Mouse (Mus musculus) CH12.LX (cell line): ENCODE results near the gene Psg25. TPM values are rescaled to one million over a fixed set of nuclear protein-coding genes. Genes with fewer than 3 reads are reported as not detected.
"Not testable (repeated sequence)": the region's sequence is repeated elsewhere in the genome, so short reads cannot be mapped to it uniquely, and the experiment has no call there.

Experiments used
- DNase-seq: peaks from one replicate; pipeline ENCODE4 v3.0.0-alpha.2; 2013; ENCODE audit errors: extremely low read depth
- H3K27ac ChIP-seq: 2 replicates; pipeline ENCODE4 v1.5.1; 2012; ENCODE audit warnings: low read depth, mild to moderate bottlenecking, control low read depth, moderate library complexity; ENCODE audit not compliant: insufficient read depth
- H3K27me3 ChIP-seq: replicated peaks from 2 replicates; pipeline ENCODE3; 2012; ENCODE audit warnings: inconsistent platforms
- H3K36me3 ChIP-seq, 2 experiments: replicated peaks in 1 of 2; 2 replicates each; pipeline versions ENCODE3 to v1.6.1; 2012; ENCODE audit warnings: inconsistent platforms in 1 of 2, low read length in 1 of 2, mild to moderate bottlenecking in 1 of 2, mixed read lengths in 1 of 2, moderate library complexity in 1 of 2; ENCODE audit not compliant: control insufficient read depth in 1 of 2, insufficient read depth in 1 of 2
- H3K4me1 ChIP-seq, 2 experiments: 2 replicates each; pipeline ENCODE4 v1.6.1; 2012; ENCODE audit warnings: inconsistent platforms in 1 of 2, moderate library complexity in 1 of 2; ENCODE audit not compliant: insufficient read depth in 2 of 2, control insufficient read depth in 1 of 2
- H3K4me2 ChIP-seq: 2 replicates; pipeline ENCODE4 v1.6.1; 2012; ENCODE audit warnings: low read depth, mild to moderate bottlenecking, control low read depth; ENCODE audit not compliant: poor library complexity, insufficient read depth, severe bottlenecking
- H3K4me3 ChIP-seq, 3 experiments: fragments of 150-350 bp in 1 of 3; sonication (generic) in 1 of 3; replicated peaks in 1 of 3; 2 replicates each; pipeline versions ENCODE3 to v1.5.1; 2011 to 2012; ENCODE audit warnings: low read depth in 2 of 3, low read length in 2 of 3, mild to moderate bottlenecking in 2 of 3, moderate library complexity in 2 of 3, control low read depth in 1 of 3, improper control_type of control experiment in 1 of 3, inconsistent platforms in 1 of 3, mixed read lengths in 1 of 3; ENCODE audit not compliant: poor library complexity in 1 of 3
- H3K79me2 ChIP-seq: replicated peaks from 2 replicates; pipeline ENCODE4 v1.6.1; 2012; ENCODE audit warnings: mild to moderate bottlenecking, moderate library complexity; ENCODE audit not compliant: control insufficient read depth, poor library complexity, insufficient read depth, severe bottlenecking; ENCODE audit errors: extremely low read depth
- H3K9ac ChIP-seq: 2 replicates; pipeline ENCODE4 v1.6.1; 2012; ENCODE audit warnings: low read depth, mild to moderate bottlenecking, control low read depth, moderate library complexity; ENCODE audit not compliant: insufficient read depth
- H3K9me3 ChIP-seq: replicated peaks from 2 replicates; pipeline ENCODE3; 2012; ENCODE audit warnings: low read length, inconsistent platforms, mixed read lengths
- E2F4 ChIP-seq: IDR thresholded peaks from 2 replicates; pipeline ENCODE4 v1.6.1; 2011; ENCODE audit warnings: low read depth, low read length, improper control_type of control experiment; ENCODE audit not compliant: insufficient replicate concordance
- HCFC1 ChIP-seq: IDR thresholded peaks from 2 replicates; pipeline ENCODE4 v1.6.1; 2012; ENCODE audit warnings: low read depth, mild to moderate bottlenecking, inconsistent platforms, low read length, improper control_type of control experiment
- MAX ChIP-seq: IDR thresholded peaks from 2 replicates; pipeline ENCODE4 v1.6.1; 2011; ENCODE audit warnings: low read length, improper control_type of control experiment
- USF2 ChIP-seq: conservative IDR thresholded peaks from 2 replicates; pipeline ENCODE4 v1.6.1; 2011; ENCODE audit warnings: low read depth, low read length, improper control_type of control experiment
- dilution Hi-C: fragments of 300-500 bp; cut with MboI; formaldehyde crosslinking; loops from 2 replicates; pipeline ENCODE4 v1.14.3; 2020; ENCODE audit warnings: low sequenced_read_pairs; ENCODE audit not compliant: extremely low pct_unique_long_range_greater_than_20kb, extremely low pct_ligation_motif_present
- in situ Hi-C: fragments of 300-500 bp; cut with MboI; formaldehyde crosslinking; loops from 3 replicates; pipeline ENCODE4 v1.14.3; 2019; ENCODE audit warnings: low sequenced_read_pairs, low pct_ligation_motif_present, low pct_unique_long_range_greater_than_20kb, mixed read lengths
- polyA plus RNA-seq: library from polyadenylated mRNA; unstranded; fragments of >175 nt; gene quantifications from 2 replicates; pipeline ENCODE4 v1.2.1, GENCODE M21; 2012; ENCODE audit warnings: low read depth; ENCODE audit not compliant: insufficient read length
- total RNA-seq, 2 experiments: library from RNA; depleted of rRNA; stranded (reverse); fragments of 300-350 nt in 1 of 2; fragments of >200 nt in 1 of 2; gene quantifications; 2 replicates each; pipeline ENCODE4 v1.2.3; 2012 to 2014

Gene Psg25
- total and polyA plus RNA-seq, 3 experiments = not detected

GRCm38 (mm10) chr7:18559850-18560249 lies 27.8 kb upstream of the Psg25 start:
- H3K79me2 ChIP-seq = no peaks in the 10 kb centered on the region
- H3K4me1 ChIP-seq = no peaks in the 10 kb centered on the region
- TF ChIP-seq USF2 = no peak
- no peak overlapping the region for H3K9ac ChIP-seq
- H3K27me3 ChIP-seq = peaks cover 36% of the 10 kb centered on the region
- H3K9me3 ChIP-seq = no peaks in the 10 kb centered on the region
- H3K4me3 ChIP-seq = no peak overlapping the region
- H3K36me3 ChIP-seq = no peaks in the 10 kb centered on the region
- in situ Hi-C loops = no loop called here
- dilution Hi-C loops = no loop called here
- no peak for DNase-seq
- no peak overlapping the region for H3K4me2 ChIP-seq
- no peak overlapping the region for H3K27ac ChIP-seq

DNA sequence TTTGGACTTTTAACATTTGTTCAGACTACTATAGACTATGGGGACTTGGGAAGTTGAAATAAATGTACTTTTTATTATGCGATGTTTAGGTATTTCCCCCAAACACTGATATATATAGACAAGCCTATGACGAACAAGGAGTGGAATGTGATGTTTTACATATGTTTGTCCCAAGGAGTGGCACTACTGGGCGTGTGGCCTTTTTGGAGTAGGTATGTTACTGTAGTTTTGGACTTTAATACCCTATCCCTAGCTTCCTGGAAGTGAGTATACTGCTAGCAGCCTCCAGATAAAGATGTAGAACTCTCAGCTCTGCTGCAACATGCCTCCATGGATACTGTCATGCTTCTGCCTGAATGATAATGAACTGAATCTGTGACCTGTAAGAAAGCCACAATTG lies 23.7 kb upstream of the Psg25 start:
- H3K4me3 ChIP-seq, H3K4me2 ChIP-seq, in situ Hi-C loops, H3K4me1 ChIP-seq, H3K9me3 ChIP-seq, H3K79me2 ChIP-seq, DNase-seq, H3K36me3 ChIP-seq, dilution Hi-C loops, H3K9ac ChIP-seq, H3K27ac ChIP-seq: not testable (repeated sequence)
- H3K27me3 ChIP-seq = peaks cover 22% of the 10 kb centered on the region

DNA sequence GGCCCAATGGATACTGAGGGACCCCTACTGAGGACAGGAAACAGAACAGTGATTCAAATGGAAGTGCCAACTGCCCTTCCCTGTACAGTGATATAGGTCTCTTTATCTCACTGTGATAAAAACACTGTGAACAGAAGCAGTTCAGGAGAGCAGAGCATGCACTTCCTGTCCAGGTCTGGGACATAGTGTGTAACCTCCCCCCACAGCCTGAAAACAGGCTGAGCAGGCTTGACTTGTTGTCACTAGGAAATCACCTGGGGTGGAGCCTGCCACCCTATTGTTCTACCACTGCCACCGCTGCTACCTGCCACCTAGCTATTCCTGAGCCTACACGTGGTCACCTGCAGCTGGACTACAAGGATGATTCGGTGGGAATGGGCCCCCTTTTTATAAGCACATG lies 1.4 kb upstream of the Psg25 start:
- no peak overlapping the region for H3K9ac ChIP-seq
- no peaks in the 10 kb centered on the region for H3K4me1 ChIP-seq
- H3K9me3 ChIP-seq = no peaks in the 10 kb centered on the region
- DNase-seq = no peak
- H3K36me3 ChIP-seq = no peaks in the 10 kb centered on the region
- H3K4me3 ChIP-seq = no peak overlapping the region
- no peak overlapping the region for H3K27ac ChIP-seq
- TF ChIP-seq E2F4 = no peak
- H3K4me2 ChIP-seq = no peak overlapping the region
- H3K79me2 ChIP-seq = no peaks in the 10 kb centered on the region
- dilution Hi-C loops (no loop called here), in situ Hi-C loops (no loop called here)
- H3K27me3 ChIP-seq = peaks cover 15% of the 10 kb centered on the region

GRCm38 (mm10) chr7:18524668-18525067 lies 7.4 kb downstream of the Psg25 start:
- no peak for TF ChIP-seq MAX
- TF ChIP-seq HCFC1 = no peak
- no peaks in the 10 kb centered on the region for H3K9me3 ChIP-seq
- H3K27ac ChIP-seq = no peak overlapping the region
- no peak overlapping the region for H3K4me3 ChIP-seq
- H3K79me2 ChIP-seq = no peaks in the 10 kb centered on the region
- no peak for DNase-seq
- H3K4me1 ChIP-seq = no peaks in the 10 kb centered on the region
- H3K9ac ChIP-seq = no peak overlapping the region
- H3K4me2 ChIP-seq = no peak overlapping the region
- in situ Hi-C loops = no loop called here
- H3K27me3 ChIP-seq = peaks cover 21% of the 10 kb centered on the region
- dilution Hi-C loops = no loop called here
- H3K36me3 ChIP-seq = no peaks in the 10 kb centered on the region

GRCm38 (mm10) chr7:18512848-18513247 lies 19.2 kb downstream of the Psg25 start:
- in situ Hi-C loops, H3K4me3 ChIP-seq, H3K9me3 ChIP-seq, H3K27me3 ChIP-seq, H3K9ac ChIP-seq, H3K4me1 ChIP-seq, H3K79me2 ChIP-seq, H3K36me3 ChIP-seq, DNase-seq, dilution Hi-C loops, H3K4me2 ChIP-seq, H3K27ac ChIP-seq: not testable (repeated sequence)

DNA sequence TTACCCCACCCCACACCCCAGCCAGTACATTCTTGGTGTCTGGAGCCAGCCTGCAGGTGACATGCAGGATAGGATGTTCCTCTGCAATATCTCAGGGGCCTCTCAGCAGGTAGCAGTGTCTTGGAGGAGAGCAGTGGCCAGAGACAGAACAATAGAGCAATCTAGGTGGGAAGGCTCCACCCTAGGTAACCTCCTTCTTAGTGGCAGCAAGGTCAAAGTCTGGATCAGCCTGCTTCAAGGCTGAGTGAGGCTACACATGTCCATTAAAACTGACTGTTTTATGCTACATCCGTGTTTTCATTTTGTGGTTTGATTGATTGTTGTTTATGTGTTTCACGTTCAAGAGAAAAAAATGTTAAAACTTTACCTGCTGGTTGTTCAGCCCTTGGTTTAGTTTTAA lies 19.7 kb downstream of the Psg25 start:
- H3K9ac ChIP-seq, H3K36me3 ChIP-seq, H3K27ac ChIP-seq, DNase-seq, dilution Hi-C loops, in situ Hi-C loops, H3K9me3 ChIP-seq, H3K79me2 ChIP-seq, H3K27me3 ChIP-seq, H3K4me2 ChIP-seq, H3K4me3 ChIP-seq, H3K4me1 ChIP-seq: not testable (repeated sequence)
